Mouse (Mus musculus) liver, embryonic 14.5 days (tissue): ENCODE results near the gene Aldh1l1. TPM values are rescaled to one million over a fixed set of nuclear protein-coding genes. Genes with fewer than 3 reads are reported as not detected.

Experiments
- ATAC-seq: fragments of 200-750 bp; cut with Nextera tagmentation; 2 replicates; pipeline ENCODE4 v1.8.0; 2017; ENCODE audit warnings: moderate number of reproducible peaks, mild to moderate bottlenecking, moderate library complexity; ENCODE audit not compliant: insufficient read depth
- DNase-seq, 3 experiments: peaks; one replicate each; pipeline ENCODE4 v3.0.0-alpha.2; 2012 to 2013; ENCODE audit warnings: low read depth in 3 of 3, low spot score in 3 of 3
- H3K27ac ChIP-seq: fragments of 300-500 bp; sonication (generic); 2 replicates; pipeline ENCODE4 v1.5.1; 2014; ENCODE audit warnings: moderate library complexity, mild to moderate bottlenecking, control low read depth, inconsistent platforms
- H3K27me3 ChIP-seq: fragments of 300-500 bp; sonication (generic); 2 replicates; pipeline ENCODE4 v1.6.1; 2014; ENCODE audit warnings: mild to moderate bottlenecking, low read length, moderate library complexity; ENCODE audit not compliant: control insufficient read depth, insufficient read depth
- H3K36me3 ChIP-seq: fragments of 300-500 bp; sonication (generic); replicated peaks from 2 replicates; pipeline ENCODE4 v1.6.1; 2014; ENCODE audit warnings: low read depth; ENCODE audit not compliant: control insufficient read depth, insufficient read depth
- H3K4me1 ChIP-seq, 2 experiments: fragments of 200-500 bp in 1 of 2; fragments of 300-500 bp in 1 of 2; sonication (generic) in 1 of 2; replicated peaks; 2 replicates each; pipeline ENCODE4 v1.6.1; 2012 to 2014; ENCODE audit warnings: antibody characterized with exemption in 1 of 2, inconsistent platforms in 1 of 2, low read length in 1 of 2; ENCODE audit not compliant: control insufficient read depth in 2 of 2, insufficient read depth in 2 of 2
- H3K4me2 ChIP-seq: fragments of 300-500 bp; sonication (generic); 2 replicates; pipeline ENCODE4 v1.6.1; 2014; ENCODE audit warnings: low read depth, mild to moderate bottlenecking, control low read depth, moderate library complexity
- H3K4me3 ChIP-seq, 2 experiments: fragments of 200-500 bp in 1 of 2; fragments of 300-500 bp in 1 of 2; sonication (generic) in 1 of 2; 2 replicates each; pipeline ENCODE4 v1.5.1; 2012 to 2014; ENCODE audit warnings: low read depth in 2 of 2, low read length in 2 of 2, mild to moderate bottlenecking in 2 of 2, control low read depth in 1 of 2, inconsistent platforms in 1 of 2, moderate library complexity in 1 of 2; ENCODE audit not compliant: insufficient read depth in 1 of 2
- H3K9ac ChIP-seq: fragments of 300-500 bp; sonication (generic); replicated peaks from 2 replicates; pipeline ENCODE4 v1.6.1; 2014; ENCODE audit warnings: mild to moderate bottlenecking, control low read depth, moderate library complexity
- H3K9me3 ChIP-seq: fragments of 300-500 bp; sonication (generic); 2 replicates; pipeline ENCODE4 v1.6.1; 2016; ENCODE audit warnings: low read length, mixed read lengths; ENCODE audit not compliant: control insufficient read depth
- CTCF ChIP-seq: IDR thresholded peaks from 2 replicates; pipeline ENCODE4 v1.5.1; 2016; ENCODE audit warnings: antibody characterized with exemption, low read depth, control low read depth
- EP300 ChIP-seq: IDR thresholded peaks from 2 replicates; pipeline ENCODE4 v1.6.1; 2016; ENCODE audit warnings: antibody characterized with exemption, low read depth
- WGBS: fragments of 180-500 bp; shearing (Covaris S2); extraction: QIAGEN DNeasy Blood & Tissue Kit; methylation state at CpG from one replicate; pipeline ENCODE4 v1.1.7; 2014; ENCODE audit not compliant: insufficient replicate concordance; 5-methylcytosine and 5-hydroxymethylcytosine counted together
- polyA plus RNA-seq, 2 experiments: library from polyadenylated mRNA; depleted of rRNA in 1 of 2; stranded (reverse) in 1 of 2; unstranded in 1 of 2; fragments of >200 nt; fragmentation: Nextera tagmentation in 1 of 2; extraction: Ambion mirVana in 1 of 2; gene quantifications; 2 replicates each; pipeline versions ENCODE4 v1.2.1 to v1.2.3; 2012 to 2014

Gene Aldh1l1
- polyA plus RNA-seq, 2 experiments: 9.2 to 10.6 TPM

DNA sequence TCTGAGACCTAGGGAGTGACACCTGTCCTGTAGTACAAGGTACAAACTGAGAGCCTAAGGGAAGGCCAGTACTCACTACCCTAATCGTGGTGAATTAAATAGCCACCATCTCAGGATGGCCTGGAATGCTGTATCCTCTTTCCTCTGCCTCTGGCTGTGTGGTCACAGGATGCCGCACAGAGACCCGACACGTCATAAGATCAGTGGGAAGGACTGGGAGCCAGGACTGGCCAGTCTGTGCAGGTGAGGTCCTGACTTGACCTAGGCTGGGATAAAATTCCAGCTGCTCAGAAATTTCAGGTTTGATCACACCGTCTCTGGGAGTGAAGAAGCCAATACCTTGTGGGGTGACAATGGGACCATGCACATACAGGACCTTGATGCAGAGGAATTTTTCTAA, 34.7 kb upstream of the Aldh1l1 start:
- 65% methylated on average over 5 of the region's 5 CpGs for WGBS
- H3K9ac ChIP-seq: no peak overlapping the region

DNA sequence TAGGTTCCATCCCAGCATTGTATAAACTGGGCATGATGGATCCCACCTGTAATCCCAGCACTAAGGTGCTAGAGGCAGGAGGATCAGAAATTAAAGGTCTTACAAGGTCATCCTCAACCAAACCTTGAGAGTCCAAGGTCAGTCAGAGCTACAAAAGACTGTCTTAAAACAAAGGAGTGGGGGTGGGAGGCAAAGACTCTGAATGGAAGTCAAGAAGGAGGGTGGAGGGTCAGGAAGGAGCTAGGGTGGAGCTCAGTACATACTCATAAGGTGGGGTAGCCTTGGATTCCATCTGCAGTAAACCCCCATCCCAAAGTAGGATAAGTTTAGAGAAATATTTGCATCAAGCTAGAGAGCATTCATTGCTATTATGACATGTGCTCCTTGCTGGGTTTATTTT, 33.6 kb upstream of the Aldh1l1 start:
- Histone ChIP-seq H3K27ac (no peak overlapping the region), H3K4me1 (no peaks in the 10 kb centered on the region), H3K9me3 (no peaks in the 10 kb centered on the region), H3K9ac (no peak overlapping the region), H3K4me2 (no peak overlapping the region), H3K27me3 (no peaks in the 10 kb centered on the region), H3K4me3 (no peak overlapping the region), H3K36me3 (no peaks in the 10 kb centered on the region)
- no peak for ATAC-seq
- TF ChIP-seq EP300: no peak
- TF ChIP-seq CTCF: no peak
- no peak for DNase-seq

More for the DNA sequence above, 34.7 kb upstream of the Aldh1l1 start:
- Histone ChIP-seq H3K9me3 (no peaks in the 10 kb centered on the region), H3K27me3 (no peaks in the 10 kb centered on the region), H3K27ac (no peak overlapping the region), H3K36me3 (no peaks in the 10 kb centered on the region), H3K4me1 (no peaks in the 10 kb centered on the region), H3K4me3 (no peak overlapping the region), H3K4me2 (no peak overlapping the region)
- TF ChIP-seq CTCF (no peak), EP300 (no peak)
- ATAC-seq (no peak), DNase-seq (no peak)

DNA sequence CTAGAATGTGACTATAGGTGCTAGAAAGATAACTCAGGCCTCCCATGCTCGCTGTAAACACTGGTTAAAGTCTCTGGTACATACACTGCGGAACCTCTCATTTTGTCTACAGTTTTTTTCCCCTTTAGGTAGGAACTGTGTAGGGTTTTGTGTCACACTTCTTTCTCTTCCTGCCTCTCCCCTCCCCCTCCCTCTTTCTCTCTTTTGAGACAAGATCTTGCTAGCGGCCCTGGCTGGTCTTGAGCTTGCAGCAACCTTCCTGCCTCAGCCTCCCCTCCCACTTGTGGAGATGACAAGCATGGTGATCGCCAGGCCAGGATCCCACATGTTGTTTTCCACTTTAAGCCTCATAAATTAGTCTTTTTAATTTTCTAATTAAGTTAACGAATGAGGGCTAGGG, 32.5 kb upstream of the Aldh1l1 start:
- Histone ChIP-seq H3K4me3 (no peak overlapping the region), H3K4me2 (no peak overlapping the region), H3K36me3 (no peaks in the 10 kb centered on the region), H3K27me3 (no peaks in the 10 kb centered on the region), H3K9ac (no peak overlapping the region), H3K4me1 (no peaks in the 10 kb centered on the region), H3K27ac (no peak overlapping the region), H3K9me3 (no peaks in the 10 kb centered on the region)
- TF ChIP-seq CTCF (no peak), EP300 (no peak)
- DNase-seq: no peak
- ATAC-seq: no peak
- 53% methylated on average over 5 of the region's 5 CpGs for WGBS

DNA sequence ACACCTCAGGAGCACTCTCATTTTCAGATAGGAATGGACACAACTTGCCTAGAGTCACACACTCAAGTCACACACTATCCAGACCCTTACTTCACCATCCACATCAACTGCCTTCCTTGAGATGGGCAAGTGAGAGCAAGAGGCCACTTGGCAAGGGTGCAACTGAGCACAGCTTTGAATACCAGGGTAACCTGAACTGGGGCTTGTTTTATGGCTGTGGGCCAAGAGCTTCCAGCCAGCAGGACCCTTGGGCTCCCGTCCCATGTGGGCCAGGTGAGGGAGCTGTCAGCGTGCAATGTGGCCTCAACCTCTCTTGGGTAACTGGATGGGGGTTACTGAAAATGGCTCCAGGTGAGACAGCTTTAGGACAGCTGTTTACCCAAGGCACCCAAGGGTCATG, 28.8 kb upstream of the Aldh1l1 start:
- ATAC-seq: no peak
- Histone ChIP-seq H3K36me3 (no peaks in the 10 kb centered on the region), H3K9me3 (no peaks in the 10 kb centered on the region), H3K27me3 (peaks cover 9% of the 10 kb centered on the region), H3K27ac (no peak overlapping the region), H3K4me3 (no peak overlapping the region), H3K9ac (no peak overlapping the region), H3K4me2 (no peak overlapping the region), H3K4me1 (no peaks in the 10 kb centered on the region)
- WGBS: 44% methylated on average over 2 of the region's 2 CpGs
- no peak for DNase-seq
- TF ChIP-seq EP300 (no peak), CTCF (no peak)

DNA sequence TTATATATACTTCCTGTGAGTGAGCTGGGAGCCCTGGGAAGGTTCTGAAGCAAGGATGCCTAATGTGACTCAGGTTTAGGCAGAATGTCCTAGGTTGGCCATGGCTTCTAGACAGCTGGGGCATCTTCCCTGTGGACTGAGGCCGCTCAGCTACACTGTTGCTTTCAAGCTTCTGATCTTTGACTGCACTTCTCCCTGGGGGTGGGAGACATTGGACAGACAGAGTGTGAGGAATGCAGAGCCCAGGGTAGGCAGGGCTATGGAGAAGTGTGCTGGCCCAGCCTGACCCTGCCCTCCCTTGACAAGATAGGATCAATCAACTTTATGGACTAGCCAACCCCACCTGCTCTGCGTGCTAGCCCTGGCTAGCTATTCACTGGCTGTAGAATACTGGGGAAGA, 25.0 kb upstream of the Aldh1l1 start:
- H3K4me3 ChIP-seq: no peak overlapping the region
- H3K9ac ChIP-seq: no peak overlapping the region
- no peaks in the 10 kb centered on the region for H3K36me3 ChIP-seq
- H3K9me3 ChIP-seq: no peaks in the 10 kb centered on the region
- peaks cover 0 to 5% of the 10 kb centered on the region in 2 experiments; a peak in 1 of 4 replicates for H3K4me1 ChIP-seq
- H3K4me2 ChIP-seq: no peak overlapping the region
- WGBS: 49% methylated on average over 2 of the region's 2 CpGs
- ATAC-seq: no peak
- no peak overlapping the region for H3K27ac ChIP-seq
- H3K27me3 ChIP-seq: peaks cover 21% of the 10 kb centered on the region
- TF ChIP-seq EP300: no peak
- TF ChIP-seq CTCF: no peak
- DNase-seq: no peak
